Mouse (Mus musculus) spleen, adult 18-20 months (tissue): ENCODE results near the gene Dmd.

Experiments
- DNase-seq, 2 experiments: peaks; one replicate each; pipeline ENCODE4 v3.0.0; 2022; ENCODE audit warnings: mixed read lengths in 2 of 2

The Dmd gene

DNA sequence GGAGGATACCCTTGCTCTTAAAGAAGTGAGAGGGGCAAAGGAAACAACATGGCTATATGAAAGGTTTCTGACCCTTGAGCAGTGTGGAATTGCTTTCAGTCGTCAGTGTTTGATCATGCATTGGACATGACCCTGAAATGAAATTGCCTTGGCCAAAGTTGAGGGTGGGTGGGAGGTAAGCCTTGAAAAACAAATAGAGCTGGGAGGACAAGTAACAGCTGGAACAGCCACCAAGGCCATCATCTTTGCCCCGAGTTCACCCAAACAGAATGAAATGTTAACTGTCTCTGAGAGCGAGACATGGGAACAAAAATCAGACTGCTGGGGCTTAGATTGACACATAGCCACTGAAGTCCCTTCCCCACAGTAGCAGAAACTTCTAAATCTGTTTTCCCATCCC is 2100.9 kb downstream of the Dmd start:
- DNase-seq = no peak

GRCm38 (mm10) chrX:85073602-85074001 is 2124.9 kb downstream of the Dmd start:
- DNase-seq = no peak

DNA sequence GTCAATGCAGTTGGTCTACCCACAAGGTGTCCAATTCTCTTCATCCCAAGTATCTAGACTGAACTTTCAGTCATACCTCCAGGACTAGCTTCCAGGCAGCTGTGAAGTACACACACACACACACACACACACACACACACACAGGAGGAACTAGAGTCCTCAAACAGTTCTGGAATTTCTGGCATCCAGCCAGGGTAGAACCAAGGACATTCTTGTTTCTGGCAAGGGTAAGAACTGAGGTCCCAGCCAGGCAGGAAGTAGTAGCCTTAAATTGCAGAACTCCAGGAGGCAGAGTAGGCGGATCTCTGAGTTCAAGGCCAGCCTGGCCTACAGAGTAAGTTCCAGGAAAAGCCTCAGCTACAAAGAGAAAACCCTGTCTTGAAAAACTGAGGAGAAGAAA is 2128.2 kb downstream of the Dmd start:
- no peak for DNase-seq

DNA sequence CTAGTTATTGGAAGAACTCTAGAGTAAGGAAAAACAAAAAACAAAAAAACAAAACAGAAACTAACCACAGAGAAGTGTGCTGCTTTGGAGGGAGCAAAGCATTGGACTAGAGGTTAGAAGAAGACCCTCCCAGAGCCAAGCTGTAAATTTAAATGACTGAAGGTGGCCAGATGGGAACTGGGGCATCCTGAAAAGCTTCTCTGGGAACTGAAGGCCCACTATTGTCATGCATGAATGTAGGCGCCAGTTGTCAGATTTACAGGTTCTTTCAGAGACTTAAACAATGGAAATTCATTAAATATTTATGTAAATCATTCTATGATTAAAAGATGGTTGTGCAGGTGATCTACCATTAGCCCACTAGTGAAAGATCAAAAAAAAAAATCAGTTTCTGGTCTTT is 2128.9 kb downstream of the Dmd start:
- no peak for DNase-seq

DNA sequence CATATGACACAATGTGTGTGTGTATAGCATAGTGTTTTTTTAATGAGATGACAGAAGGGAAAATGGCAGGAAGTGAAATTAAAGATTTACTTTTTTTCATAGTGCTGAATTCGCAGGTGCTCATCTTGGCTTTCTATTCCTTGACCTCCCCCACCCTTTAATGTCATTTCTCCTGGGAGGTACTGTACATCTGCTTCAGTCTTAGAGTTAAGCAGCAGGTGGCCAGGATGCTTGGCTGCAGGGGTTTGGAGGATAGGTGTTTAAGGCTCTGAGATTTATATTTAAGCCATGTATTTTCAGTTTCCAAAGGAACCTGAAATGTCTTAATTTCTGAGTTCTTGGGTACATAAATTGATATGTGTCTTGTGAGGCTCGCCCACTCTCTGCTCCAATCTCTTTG is 2130.5 kb downstream of the Dmd start:
- no peak for DNase-seq

DNA sequence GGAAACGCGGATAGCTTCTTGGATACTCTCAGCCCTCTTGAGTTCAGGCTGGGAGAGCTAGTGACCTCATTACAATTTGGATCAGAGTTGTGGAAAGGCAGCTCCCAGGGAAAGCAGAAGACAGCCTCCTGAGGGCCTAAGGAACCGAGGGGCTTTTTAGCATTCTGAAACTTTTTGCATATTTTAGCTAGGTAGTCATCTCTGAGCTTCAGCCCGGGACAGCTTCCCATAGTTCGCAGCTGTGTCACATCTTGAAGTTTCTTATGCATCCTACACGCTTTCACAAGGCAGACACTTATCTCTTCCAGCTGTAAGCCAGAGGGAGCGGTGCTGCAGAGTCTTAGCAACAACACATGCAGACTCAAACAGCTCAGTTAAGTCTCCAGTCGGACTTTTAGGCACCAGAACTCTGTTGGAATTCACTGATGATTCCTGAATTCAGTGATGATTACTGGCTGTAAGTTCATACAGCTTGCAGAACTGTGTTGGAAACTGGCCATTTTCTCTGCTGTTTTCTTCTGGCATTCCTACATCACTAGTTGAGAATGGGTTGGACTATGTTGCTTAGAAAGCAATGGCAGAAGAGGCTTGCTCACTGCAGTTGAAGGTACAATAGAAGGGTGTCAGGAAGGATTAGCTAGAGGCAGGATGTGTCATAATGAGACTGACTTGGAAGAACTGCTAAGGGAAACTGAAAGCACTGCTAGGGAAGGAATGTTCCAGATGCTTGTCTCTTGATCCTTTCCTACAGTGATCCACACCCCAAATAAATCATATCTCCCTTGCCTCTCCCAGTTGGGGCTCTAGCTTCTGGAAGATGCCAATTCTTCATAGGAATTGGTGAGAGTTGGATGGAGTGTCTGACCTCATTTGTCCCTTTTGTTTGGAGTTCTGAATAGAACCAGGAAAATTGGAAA is 2135.8 kb downstream of the Dmd start:
- no peak for DNase-seq

- DNase-seq = no peak
These were observed 2140.8 kb downstream of the Dmd start for GRCm38 (mm10) chrX:85089506-85089905.

- DNase-seq = no peak
These were observed 2144.7 kb downstream of the Dmd start for GRCm38 (mm10) chrX:85093354-85093753.

DNA sequence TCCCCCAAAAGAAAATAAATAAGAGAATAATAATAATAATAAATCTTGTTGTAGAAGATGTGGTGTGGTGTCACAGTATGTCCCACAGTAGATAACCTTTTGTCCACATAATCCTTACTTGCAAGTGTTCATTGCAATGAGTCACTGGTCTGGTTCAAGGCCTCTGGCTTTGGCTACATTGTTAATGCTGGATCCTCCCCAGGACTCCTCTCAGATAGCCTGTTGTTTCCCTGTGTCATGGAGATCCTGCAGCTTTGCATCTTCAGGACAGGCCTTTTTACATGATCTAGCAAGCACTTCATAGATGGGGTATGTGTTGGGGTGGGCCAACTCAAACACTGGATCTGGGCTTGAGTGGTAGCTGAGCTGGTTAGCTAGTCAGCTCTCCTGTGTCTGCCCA is 2150.0 kb downstream of the Dmd start:
- no peak for DNase-seq

GRCm38 (mm10) chrX:85112418-85112817 is 2163.7 kb downstream of the Dmd start:
- DNase-seq = no peak

- no peak for DNase-seq
These were observed 2184.0 kb downstream of the Dmd start for GRCm38 (mm10) chrX:85132706-85133105.

DNA sequence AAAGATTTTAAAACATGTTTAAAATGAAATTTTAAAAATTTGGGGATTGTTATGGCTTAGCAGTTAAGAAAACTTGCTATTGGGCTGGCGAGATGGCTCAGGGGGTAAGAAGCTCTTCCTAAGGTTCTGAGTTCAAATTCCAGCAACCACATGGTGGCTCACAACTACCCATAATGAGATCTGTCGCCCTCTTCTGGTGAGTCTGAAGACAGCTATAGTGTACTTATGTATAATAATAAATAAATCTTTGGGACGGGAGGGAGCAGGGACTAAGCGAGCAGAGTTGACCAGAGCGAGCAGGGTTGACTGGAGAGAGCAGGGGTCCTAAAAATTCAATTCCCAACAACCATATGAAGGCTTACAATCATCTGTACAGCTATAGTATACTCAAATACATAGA is 2188.6 kb downstream of the Dmd start:
- no peak for DNase-seq

GRCm38 (mm10) chrX:85171264-85171663 is 2222.6 kb downstream of the Dmd start:
- no peak for DNase-seq

- DNase-seq = no peak
These were observed 2238.9 kb downstream of the Dmd start for GRCm38 (mm10) chrX:85187565-85187964.

DNA sequence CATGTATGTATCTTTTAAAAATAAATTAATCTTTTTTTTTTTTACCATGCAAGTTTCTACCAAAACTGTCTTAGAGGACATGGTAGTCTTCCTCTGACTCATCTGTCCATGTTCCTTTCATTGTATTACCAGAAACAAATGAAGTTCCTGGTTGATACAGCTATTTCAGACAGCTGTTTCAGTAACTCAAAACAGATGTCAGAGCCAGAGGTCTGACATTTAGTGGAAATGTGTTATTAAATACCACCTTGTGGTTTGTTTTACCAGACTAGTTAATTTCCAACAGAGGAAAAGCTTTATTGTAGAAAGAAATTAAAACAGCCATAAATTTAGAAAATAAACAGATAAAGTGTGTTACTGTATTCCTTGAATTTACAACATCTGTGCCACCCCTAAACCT is 2245.2 kb downstream of the Dmd start:
- no peak for DNase-seq

- no peak for DNase-seq
These were observed 2249.0 kb downstream of the Dmd start for GRCm38 (mm10) chrX:85197688-85198087.

- no peak for DNase-seq
These were observed 2250.7 kb downstream of the Dmd start for GRCm38 (mm10) chrX:85199398-85199797.

DNA sequence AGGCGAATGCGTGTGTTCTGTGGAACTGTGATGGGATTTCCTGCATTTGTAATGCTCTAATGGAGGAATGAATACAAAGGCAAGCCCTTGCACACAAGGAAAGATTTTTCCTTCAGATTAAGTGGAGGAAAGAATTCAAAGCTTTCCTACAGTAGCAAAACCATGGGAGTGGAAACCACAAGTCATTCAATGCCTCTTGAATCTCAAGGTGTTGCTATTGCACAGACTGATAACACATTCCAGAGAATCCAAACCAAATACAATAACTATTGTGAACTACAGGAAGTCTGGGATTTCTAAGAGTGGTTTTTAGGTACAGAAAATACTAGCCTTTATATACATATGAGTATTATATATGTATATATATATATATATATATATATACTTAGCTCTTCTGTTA is 2258.3 kb downstream of the Dmd start:
- DNase-seq = no peak

DNA sequence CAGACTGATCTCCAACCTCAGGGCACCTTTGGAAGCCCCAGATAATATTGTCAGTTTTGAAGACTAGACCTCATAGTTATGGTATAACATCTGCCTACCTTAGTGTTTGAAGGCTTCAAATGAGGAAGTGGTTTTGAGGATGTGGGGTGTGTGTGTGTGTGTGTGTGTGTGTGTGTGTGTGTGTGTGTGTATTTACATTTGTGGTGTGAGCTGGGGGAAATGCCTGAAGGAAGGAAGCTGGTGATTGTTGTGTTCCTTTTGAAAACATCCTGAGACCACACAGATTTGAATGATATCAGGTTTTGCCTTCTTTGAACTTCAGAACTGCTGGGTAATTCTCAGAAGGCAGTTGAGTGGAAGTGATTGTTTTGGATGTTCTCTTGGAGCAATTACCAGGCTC is 2278.2 kb downstream of the Dmd start:
- peak in 1 of 2 experiments; percentile 1 for DNase-seq

DNA sequence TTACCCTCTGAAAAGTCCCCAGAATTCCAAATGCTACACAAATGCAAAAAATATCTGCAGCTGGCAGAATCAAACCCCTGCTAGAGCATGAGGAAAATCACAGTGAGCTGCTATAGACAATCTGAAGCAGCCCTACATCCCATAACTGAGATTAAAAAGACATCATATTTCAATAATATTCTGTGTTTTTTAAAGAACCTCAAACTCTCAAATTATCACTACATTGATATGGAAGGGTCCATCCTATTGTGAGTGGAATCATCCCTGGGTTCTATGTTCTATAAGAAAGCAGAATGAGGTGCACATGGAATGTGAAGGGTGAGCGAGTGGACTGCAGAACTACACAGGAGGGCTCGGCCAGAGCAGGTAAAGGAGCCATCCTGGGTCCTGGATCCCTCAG is 2300.7 kb downstream of the Dmd start, which contains the start of gene Fthl17a:
Fthl17a (plus strand) TSS at position 301 of the 400 bp plus-strand sequence.
- no peak for DNase-seq
